Mouse (Mus musculus) ES-Bruce4 (cell line): ENCODE measurements at regions not wholly inside any gene's neighbourhood (a gene's known extent, or its start where the extent isn't known, plus 50 kb on each side); places are given as distances from the start of the nearest gene placed in this dataset.

Experiments
- H3K27ac ChIP-seq: 2 replicates; pipeline ENCODE4 v1.5.1; 2012; ENCODE audit warnings: low read length, inconsistent platforms; ENCODE audit not compliant: insufficient read depth
- H3K27me3 ChIP-seq: 2 replicates; pipeline ENCODE4 v1.6.1; 2012; ENCODE audit warnings: mild to moderate bottlenecking, low read length, inconsistent platforms; ENCODE audit not compliant: control insufficient read depth, poor library complexity, insufficient read depth, severe bottlenecking
- H3K36me3 ChIP-seq: 2 replicates; pipeline ENCODE4 v1.6.1; 2012; ENCODE audit warnings: inconsistent platforms, mild to moderate bottlenecking, low read length, moderate library complexity; ENCODE audit not compliant: control insufficient read depth, poor library complexity, insufficient read depth, severe bottlenecking
- H3K4me1 ChIP-seq: one replicate; pipeline ENCODE4 v1.8.1; 2011; ENCODE audit warnings: low read length; ENCODE audit not compliant: control insufficient read depth, insufficient read depth
- H3K4me3 ChIP-seq: 2 replicates; pipeline ENCODE4 v1.5.1; 2011; ENCODE audit warnings: low read depth, mild to moderate bottlenecking, low read length
- H3K9ac ChIP-seq: 2 replicates; pipeline ENCODE4 v1.6.1; 2012; ENCODE audit warnings: low read depth, mild to moderate bottlenecking, inconsistent platforms; ENCODE audit not compliant: poor library complexity, severe bottlenecking
- H3K9me3 ChIP-seq: replicated peaks from 2 replicates; pipeline ENCODE4 v1.6.1; 2012; ENCODE audit warnings: mild to moderate bottlenecking, low read length, inconsistent platforms; ENCODE audit not compliant: control insufficient read depth, poor library complexity, insufficient read depth, severe bottlenecking
- CTCF ChIP-seq: IDR thresholded peaks from one replicate; pipeline ENCODE4 v1.8.1; 2011; ENCODE audit warnings: low read depth, low read length
- EP300 ChIP-seq: IDR thresholded peaks from 2 replicates; pipeline ENCODE4 v1.6.1; 2011; ENCODE audit warnings: low read depth, low read length; ENCODE audit not compliant: insufficient read depth
- POLR2A ChIP-seq: IDR thresholded peaks from one replicate; pipeline ENCODE4 v1.8.1; 2011; ENCODE audit warnings: low read length; ENCODE audit not compliant: insufficient read depth

GRCm38 (mm10) chr1:137571905-137572865 is 603.3 kb downstream of the Ptprc start:
- H3K4me3 ChIP-seq, result no peak overlapping the region
- H3K27me3 ChIP-seq, result no peaks in the 10 kb centered on the region
- TF ChIP-seq CTCF, result no peak
- no peak for TF ChIP-seq EP300
- no peak for TF ChIP-seq POLR2A
- no peaks in the 10 kb centered on the region for H3K36me3 ChIP-seq
- H3K4me1 ChIP-seq, result no peaks in the 10 kb centered on the region
- H3K27ac ChIP-seq, result no peak overlapping the region
- no peak overlapping the region for H3K9ac ChIP-seq
- no peaks in the 10 kb centered on the region for H3K9me3 ChIP-seq

- TF ChIP-seq POLR2A, result no peak
- no peak for TF ChIP-seq CTCF
- TF ChIP-seq EP300, result no peak
- Histone ChIP-seq H3K4me3 (no peak overlapping the region), H3K4me1 (no peaks in the 10 kb centered on the region), H3K27ac (no peak overlapping the region), H3K9me3 (no peaks in the 10 kb centered on the region), H3K27me3 (no peaks in the 10 kb centered on the region), H3K9ac (no peak overlapping the region), H3K36me3 (no peaks in the 10 kb centered on the region)
Observed at GRCm38 (mm10) chr1:137571190-137571904, 604.2 kb downstream of the Ptprc start.

- H3K9me3 ChIP-seq, result no peaks in the 10 kb centered on the region
- no peak overlapping the region for H3K27ac ChIP-seq
- H3K27me3 ChIP-seq, result no peaks in the 10 kb centered on the region
- no peaks in the 10 kb centered on the region for H3K4me1 ChIP-seq
- H3K36me3 ChIP-seq, result no peaks in the 10 kb centered on the region
- TF ChIP-seq CTCF, result no peak
- TF ChIP-seq EP300, result no peak
- TF ChIP-seq POLR2A, result no peak
- H3K4me3 ChIP-seq, result no peak overlapping the region
- H3K9ac ChIP-seq, result no peak overlapping the region
Observed at GRCm38 (mm10) chr1:137567526-137567925, 607.3 kb upstream of the Nr5a2 start.

GRCm38 (mm10) chr1:137565573-137566048 is 605.4 kb upstream of the Nr5a2 start:
- H3K4me1 ChIP-seq, result no peaks in the 10 kb centered on the region
- no peak overlapping the region for H3K9ac ChIP-seq
- H3K36me3 ChIP-seq, result no peaks in the 10 kb centered on the region
- TF ChIP-seq POLR2A, result no peak
- TF ChIP-seq CTCF, result no peak
- TF ChIP-seq EP300, result no peak
- H3K4me3 ChIP-seq, result no peak overlapping the region
- H3K27ac ChIP-seq, result no peak overlapping the region
- H3K27me3 ChIP-seq, result no peaks in the 10 kb centered on the region
- H3K9me3 ChIP-seq, result no peaks in the 10 kb centered on the region

- Histone ChIP-seq H3K9me3 (no peaks in the 10 kb centered on the region), H3K36me3 (no peaks in the 10 kb centered on the region), H3K4me3 (no peak overlapping the region), H3K27ac (no peak overlapping the region), H3K4me1 (no peaks in the 10 kb centered on the region), H3K9ac (no peak overlapping the region), H3K27me3 (no peaks in the 10 kb centered on the region)
- TF ChIP-seq POLR2A, result no peak
- TF ChIP-seq CTCF, result no peak
Observed at GRCm38 (mm10) chr1:137561686-137562085, 601.4 kb upstream of the Nr5a2 start.
